Mouse (Mus musculus) activated CD4-positive, CD25-positive, alpha-beta regulatory T cell, adult 4 months (primary cell): ENCODE results near the gene Fbxo46. TPM values are rescaled to one million over a fixed set of nuclear protein-coding genes. Genes with fewer than 3 reads are reported as not detected.
A peak's percentile ranks its signal among the peaks of the same experiment; 100 is the strongest.

Source experiments
- ATAC-seq: one replicate; pipeline ENCODE4 v1.8.0; 2017
- polyA plus RNA-seq, 2 experiments: library from polyadenylated mRNA; unstranded; fragments of 100-300 nt; shearing (Covaris generic); gene quantifications; one replicate each; pipeline ENCODE4 v1.2.1; 2017

Gene Fbxo46
- polyA plus RNA-seq, 2 experiments from 2014 or later, result 17.1 to 17.7 TPM

DNA sequence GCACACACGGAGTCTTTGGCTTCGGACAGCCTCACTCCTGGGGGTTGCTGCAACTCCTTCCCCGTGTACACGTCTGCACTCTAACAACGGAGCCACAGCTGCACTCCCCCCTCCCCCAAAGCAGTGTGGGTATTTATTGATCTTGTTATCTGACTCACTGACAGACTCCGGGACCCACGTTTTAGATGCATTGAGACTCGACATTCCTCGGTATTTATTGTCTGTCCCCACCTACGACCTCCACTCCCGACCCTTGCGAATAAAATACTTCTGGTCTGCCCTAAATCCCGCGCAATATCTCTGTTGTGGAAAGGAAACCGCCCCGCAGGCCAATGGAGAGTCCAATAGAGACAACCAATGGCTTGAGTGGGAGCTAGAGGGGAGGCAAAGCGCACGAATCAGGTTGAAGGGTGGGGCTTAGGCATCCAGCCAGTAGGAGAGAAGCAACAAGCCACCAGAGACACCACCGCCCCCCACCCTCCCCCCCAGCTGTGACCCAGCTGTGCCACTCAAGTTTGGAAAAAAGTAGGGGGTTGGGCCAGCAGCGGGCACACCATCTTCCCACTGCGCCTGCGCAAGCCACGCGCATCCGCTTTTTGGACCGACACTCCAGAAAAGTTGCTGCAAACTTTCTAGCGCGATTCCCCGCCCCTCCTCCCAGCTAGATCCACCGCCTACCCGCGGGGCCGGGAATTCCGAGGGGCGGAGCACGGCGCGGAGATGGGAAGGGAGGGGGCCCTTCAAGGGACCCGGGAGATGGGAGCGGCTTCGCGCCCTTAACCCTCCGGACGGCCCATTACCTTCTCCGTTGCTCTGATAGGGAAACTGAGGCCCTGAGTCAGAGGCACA, 25.9 kb upstream of the Fbxo46 start:
- peak; percentile 81 for ATAC-seq

DNA sequence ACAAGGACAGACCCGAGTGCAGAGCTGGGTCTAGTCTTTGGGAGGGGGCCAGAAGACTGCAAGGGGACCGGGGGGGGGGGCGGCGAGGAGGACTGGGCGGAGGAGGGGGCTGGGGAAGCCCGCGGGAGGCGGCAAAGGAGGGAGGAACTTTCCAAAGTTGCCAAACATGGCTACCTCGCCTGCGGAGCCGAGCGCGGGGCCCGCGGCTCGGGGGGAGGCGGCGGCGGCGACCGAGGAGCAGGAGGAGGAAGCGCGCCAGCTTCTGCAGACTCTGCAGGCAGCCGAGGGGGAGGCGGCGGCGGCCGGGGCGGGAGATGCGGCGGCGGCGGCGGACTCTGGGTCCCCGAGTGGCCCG, 25.2 kb upstream of the Fbxo46 start, which contains the start of gene Six5:
Gene Six5, plus strand, starts transcription at position 124 of the 355 bp plus-strand sequence.
- ATAC-seq, result no peak

DNA sequence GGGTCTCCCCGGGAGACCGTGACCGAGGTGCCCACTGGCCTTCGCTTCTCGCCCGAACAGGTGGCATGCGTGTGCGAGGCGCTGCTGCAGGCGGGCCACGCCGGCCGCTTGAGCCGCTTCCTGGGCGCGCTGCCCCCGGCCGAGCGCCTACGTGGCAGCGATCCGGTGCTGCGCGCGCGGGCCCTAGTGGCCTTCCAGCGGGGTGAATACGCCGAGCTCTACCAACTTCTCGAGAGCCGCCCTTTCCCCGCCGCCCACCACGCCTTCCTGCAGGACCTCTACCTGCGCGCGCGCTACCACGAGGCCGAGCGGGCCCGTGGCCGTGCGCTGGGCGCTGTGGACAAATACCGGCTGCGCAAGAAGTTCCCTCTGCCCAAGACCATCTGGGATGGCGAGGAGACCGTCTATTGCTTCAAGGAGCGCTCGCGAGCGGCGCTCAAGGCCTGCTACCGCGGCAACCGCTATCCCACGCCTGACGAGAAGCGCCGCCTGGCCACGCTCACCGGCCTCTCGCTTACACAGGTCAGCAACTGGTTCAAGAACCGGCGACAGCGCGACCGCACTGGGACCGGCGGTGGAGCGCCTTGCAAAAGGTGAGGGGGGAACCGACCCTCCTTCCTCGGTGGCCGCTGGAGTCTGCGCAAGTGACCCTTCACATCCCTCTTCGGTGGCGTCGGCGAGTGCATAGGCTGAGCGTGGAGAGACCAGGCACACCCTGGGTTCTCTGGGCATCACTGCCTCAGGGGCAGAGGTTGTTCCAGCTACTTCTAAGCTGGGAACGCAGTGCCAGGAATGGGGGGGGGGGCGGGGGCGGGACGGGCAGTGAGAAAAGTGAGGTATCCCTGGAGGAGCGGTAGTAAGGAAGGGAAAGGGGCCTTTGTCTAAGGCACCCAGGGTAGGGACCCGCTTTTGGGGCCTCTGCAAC, 24.6 kb upstream of the Fbxo46 start:
- ATAC-seq, result peak; percentile 19

DNA sequence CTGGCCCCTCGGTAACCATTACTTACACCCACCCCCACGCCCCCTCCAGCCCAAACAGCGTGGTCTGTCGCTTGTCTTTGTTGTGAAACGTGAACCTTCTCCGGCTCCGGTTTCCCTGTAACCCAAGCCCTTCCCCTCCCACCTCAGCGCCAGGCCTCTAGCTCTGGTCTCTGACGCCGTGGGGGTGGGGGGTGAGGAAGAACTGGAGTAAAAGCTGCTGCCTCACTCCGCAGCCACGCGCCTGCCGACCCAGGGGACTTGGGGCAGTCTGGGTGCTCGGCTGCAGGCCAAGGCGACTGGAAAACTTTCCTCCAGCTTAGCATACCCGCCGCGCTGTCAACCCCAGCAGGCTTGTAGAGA, 23.9 kb upstream of the Fbxo46 start:
- ATAC-seq, result no peak

DNA sequence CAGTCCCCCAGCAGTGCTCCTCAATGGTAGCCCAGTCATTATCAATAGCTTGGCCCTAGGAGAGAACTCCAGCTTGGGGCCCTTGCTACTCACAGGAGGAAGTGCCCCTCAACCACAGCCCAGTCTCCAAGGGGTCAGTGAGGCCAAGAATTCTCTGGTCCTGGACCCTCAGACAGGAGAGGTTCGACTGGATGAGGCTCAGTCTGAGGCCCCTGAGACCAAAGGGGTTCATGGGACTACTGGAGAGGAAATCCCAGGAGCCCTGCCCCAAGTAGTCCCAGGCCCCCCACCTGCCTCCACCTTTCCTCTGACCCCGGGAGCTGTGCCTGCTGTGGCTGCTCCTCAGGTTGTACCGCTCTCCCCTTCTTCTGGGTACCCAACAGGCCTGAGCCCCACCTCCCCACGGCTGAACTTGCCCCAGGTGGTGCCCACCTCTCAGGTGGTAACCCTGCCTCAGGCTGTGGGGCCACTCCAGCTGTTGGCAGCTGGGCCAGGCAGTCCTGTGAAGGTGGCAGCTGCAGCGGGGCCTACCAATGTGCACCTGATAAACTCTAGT, 23.2 kb upstream of the Fbxo46 start:
- no peak for ATAC-seq

DNA sequence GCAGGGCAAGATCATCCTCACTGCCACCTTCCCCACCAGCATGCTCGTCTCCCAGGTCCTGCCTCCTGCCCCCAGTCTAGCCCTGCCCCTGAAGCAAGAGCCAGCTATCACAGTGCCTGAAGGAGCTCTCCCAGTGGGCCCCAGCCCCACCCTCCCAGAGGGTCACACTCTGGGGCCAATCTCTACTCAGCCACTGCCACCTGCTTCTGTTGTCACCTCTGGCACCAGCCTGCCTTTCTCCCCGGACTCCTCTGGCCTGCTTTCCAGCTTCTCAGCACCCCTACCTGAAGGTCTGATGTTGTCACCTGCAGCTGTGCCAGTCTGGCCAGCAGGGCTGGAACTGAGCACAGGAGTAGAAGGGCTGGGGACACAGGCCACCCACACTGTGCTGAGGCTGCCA, 22.4 kb upstream of the Fbxo46 start:
- no peak for ATAC-seq

DNA sequence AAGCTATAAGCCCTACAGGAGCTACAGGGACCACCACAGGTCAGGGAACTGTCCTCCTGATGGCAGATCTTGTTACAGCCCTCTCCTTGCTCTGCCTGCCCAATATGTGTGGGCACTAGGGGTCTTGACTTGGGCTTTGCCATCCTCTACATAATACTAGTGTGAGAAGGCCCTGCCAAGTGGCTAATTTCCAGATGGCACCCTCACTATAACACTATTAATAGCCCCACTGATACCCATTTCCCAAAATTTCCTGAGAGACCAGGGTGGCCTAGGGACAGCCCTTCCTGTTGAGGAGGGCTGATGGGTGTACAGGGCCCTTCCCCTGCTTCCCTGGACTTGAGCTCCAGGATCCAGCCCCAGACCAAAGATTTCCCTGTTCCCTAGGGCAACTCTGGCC, 21.8 kb upstream of the Fbxo46 start:
- ATAC-seq, result no peak

DNA sequence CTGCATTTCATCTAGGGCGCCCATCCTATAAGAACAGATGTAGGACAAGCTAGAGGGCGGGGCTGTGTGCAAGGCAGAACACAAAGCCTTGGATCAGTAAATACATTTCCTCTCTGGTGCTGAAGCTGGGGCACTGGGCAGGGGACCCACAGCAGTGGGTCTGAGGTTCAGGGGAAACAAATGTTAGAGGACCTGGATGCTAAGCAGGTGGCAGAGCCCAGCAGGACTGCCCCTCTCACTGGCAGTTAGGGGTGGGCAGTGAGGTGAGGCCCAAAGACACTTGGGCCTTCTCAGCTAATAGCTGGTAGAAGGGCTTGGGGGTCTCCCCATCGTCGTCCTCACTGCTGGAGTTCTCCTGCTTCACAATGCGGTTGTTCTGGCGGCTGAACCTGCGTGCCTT, 20.8 kb upstream of the Fbxo46 start:
- no peak for ATAC-seq

DNA sequence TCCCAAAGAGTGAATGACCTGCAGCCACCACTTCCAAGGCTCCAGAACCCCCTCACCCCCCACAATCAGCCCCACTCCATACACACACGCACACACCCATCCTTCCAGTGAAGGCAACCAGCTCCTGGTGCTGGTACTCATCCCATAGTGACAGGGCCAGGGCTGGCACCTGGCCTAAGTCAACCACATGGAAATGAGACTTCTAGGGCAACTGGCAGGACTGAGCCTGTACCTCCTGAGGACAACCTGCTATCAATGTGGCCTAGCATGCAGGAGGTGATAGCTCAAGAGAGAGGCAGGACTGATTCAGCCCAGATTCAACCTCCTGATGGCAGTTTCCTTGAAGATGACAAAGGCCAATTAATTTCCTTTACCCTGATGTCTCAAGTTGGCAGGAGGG, 19.4 kb upstream of the Fbxo46 start:
- no peak for ATAC-seq

DNA sequence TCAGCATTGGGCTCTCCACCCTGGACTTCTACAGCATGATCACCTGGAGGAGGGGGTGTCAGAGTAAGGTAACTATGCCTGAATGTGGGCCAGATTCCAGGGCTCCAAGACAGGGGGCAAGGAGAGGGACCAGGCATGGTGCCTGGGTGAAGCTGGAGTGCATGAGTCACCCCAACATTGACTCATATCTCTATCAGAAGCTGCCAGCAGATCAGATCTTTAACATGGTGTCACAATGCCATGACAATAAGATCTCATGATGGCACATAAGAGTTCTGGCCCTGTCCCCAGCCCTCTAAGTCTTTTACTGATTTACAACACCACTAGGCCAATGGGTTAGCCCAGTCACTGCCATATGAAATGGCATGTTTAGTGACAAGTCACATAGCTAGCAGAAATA, 15.9 kb upstream of the Fbxo46 start:
- ATAC-seq, result no peak

DNA sequence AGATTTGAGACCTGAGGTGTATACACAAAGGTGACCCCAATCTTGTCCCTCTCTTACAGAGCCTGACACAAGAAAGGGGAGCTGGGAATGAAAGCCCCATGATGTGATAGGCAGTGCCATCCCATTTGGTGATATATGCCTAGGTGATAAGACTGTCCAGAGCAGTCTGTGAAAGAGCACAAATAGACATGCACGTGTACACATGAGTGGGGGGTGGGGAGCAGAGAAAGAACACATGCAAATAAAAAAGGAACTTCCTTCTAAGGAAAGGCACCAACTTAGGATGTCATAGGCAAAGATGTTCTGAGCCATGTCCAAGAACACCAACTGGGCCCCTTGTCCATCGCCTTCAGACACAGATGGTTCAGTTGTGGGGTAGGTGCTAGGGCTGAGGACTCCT, 15.2 kb upstream of the Fbxo46 start:
- ATAC-seq, result no peak

DNA sequence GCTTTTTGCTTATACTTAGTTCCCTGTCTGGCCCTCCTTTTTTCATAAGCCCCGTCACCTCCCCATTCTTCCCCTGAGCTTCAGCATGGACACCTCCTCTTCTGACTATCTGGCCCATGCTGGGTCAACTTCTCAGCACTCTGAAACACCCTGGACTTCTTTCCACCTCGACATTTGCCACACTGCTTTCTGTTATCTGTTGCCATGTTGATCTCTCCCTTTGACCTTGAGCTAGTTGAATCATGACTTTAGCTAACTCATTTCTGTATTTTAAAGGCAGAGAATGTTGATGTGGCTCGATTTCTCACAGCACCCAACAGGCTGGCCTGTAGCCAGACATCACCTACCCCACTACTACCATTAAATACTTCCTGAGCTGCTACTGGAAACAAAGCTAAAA, 12.2 kb upstream of the Fbxo46 start:
- ATAC-seq, result no peak

DNA sequence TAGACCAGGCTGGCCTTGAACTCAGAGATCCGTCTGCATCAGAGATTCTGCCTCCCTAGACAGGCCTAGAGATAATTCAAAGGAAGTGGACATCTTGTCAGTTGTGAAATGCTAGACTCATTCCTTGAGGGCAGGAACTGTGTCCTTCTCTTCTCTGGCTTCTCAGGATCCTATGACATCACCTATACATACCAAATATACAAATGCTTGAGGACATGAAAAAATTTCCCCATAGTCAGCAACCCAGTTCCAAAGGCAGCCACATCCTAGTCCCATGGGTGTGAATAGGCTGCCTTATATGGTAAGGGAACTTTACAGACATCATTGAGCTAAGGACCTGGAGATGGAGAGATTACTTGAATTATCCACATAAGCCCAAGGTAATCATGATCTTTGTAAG, 10.1 kb upstream of the Fbxo46 start:
- ATAC-seq, result no peak

DNA sequence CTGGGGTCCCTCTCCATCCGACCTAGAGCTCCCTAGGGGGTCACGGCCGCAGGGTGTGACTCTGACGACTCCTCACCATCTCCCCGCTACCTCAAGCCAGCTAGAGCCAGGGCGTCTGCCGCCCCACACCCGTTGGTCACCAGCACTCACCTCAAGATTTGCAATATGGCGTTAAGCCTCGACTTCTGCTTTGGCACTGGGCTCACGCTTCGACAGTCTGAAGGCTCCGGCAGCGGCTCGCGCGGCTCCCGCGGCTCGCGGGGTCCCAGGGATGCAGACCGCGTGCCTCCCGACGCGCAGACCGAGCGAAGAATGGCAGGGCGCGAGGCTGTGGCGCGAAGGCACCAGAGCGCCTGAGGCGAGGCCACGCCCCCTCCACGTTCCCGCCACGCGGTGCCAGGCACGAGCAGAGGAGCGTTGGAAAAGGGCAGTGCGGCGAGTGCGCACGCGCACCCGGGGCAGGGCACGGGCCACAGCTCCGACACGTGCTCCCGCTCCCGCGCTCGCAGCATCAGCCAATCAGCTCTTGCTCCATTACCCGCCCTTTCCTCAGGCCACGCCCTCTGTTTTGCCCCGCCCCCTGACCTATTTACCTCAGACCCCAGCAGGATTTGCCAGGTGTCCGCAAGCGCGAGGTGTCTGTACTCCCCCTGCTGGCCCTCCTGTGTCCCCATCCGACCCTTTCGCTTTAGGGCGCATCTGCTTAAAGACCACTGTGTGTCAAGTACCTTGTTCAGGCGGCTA, 1.5 kb upstream of the Fbxo46 start, which contains the start of gene Gm4969:
Gene Gm4969, minus strand, starts transcription at position 341 of the 744 bp plus-strand sequence.
- ATAC-seq, result no peak

DNA sequence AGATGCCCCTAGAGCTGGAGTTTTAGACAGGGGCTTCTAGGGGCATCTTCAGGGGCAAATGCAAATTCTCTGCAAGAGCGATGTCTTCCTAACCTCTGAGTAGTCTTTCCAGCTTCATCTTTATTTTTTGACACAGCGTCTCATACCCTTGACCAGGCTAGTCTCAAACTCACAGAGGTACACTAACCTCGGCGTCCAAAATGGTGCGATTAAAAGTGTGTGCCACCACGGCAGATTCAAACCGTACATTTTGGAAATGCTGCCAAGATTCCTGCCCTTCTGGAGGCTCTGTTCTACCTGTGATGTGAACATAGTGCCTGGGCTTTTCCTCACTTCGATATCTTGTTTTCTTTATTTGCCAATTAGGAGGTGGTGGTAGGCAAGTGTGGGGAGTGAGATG, 576 bp upstream of the Fbxo46 start:
- ATAC-seq, result no peak

DNA sequence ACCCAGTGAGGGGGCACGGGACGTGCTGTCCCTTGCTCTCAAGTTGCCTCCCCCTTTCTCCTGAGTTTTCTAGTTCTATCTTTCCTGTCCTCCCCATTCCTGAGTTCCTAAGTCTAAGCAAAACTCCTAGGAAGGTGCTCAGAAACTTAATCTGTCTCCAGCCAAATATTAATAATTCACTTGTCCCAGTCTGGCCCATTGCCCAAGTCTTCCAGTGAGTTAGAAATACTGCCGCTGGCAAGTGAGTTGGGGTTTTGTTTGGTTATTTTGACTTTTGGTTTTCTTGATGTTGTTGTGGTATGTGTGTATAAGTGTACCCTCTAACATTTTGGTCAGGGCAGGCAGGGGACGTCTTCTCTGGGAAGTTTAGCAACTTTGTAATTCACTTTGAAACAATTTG, 2.0 kb downstream of the Fbxo46 start:
- ATAC-seq, result no peak

DNA sequence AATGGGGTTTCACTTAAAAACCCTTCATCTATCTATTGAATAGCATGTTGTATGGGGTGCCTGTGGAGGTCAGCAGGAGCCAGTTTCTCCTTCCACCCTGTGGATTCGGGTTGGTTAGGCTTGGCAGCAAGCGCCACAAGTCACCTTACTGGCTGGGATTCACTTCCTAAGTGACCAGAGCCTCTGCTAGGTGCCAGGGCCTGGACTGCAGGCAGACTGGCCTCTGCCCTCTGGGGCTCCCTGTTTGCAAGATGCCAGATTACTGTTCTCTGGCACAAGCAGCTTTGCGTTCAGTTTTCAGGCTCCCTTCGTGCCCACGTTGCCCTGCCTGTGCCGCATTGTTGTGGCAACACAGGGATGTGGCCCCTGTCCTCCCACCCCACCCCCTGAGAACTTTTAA, 5.1 kb downstream of the Fbxo46 start:
- no peak for ATAC-seq

DNA sequence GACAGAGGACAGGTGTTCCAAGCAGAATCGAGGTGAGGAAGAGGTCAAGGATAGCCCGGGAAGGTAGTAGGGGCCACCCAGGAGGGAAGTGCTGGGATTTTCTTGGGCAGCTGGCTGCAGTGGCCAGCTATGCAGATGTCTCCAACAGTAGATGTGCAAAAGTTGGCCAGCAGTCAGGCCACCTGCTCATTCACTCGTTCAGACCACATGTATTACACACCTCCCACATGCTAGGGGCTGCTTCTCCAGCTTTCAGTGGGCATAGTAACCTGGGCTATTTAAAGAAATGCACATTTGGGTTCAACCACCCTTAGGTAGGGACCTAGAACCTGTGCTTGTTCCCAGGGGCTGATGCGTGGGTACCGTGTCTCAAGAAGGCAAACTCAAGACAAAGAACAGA, 8.1 kb downstream of the Fbxo46 start:
- ATAC-seq, result no peak

DNA sequence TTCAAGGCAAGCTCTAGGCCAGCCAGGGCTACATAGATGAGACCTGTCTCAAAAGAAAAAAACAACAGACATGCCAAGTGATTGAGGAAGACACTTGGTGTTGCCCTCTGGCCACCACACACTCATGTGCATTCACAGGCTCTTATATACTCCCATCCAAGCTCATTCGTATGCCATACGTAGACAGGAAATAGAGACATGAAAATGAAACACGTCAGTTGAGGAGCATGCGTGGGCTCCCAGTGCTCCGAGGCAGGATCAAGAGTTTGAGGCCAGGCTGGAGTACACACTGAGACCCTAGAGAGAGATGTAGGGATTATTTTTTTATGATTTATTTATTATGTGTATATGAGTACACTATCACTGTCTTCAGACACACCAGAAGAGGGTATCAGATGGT, 9.7 kb downstream of the Fbxo46 start:
- peak; percentile 10 for ATAC-seq

DNA sequence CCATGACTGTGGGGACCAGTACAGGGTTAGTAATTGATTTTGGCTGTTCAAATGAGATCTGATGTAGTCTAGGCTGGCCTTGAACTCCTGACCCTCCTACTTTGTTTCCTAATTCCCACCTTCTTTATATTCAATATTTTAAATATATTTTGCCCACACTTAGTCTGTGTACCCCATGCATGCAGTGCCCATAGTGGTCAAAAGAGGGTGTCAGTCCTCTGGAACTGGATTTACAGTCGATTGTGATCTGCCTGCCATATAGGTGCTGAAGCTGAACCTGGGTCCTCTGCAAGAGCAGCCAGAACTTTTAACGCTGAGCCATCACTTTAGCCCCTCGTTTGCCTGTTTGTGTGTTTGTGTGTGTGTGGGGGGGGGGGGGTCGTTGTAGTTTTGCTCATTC, 11.0 kb downstream of the Fbxo46 start:
- ATAC-seq, result no peak

DNA sequence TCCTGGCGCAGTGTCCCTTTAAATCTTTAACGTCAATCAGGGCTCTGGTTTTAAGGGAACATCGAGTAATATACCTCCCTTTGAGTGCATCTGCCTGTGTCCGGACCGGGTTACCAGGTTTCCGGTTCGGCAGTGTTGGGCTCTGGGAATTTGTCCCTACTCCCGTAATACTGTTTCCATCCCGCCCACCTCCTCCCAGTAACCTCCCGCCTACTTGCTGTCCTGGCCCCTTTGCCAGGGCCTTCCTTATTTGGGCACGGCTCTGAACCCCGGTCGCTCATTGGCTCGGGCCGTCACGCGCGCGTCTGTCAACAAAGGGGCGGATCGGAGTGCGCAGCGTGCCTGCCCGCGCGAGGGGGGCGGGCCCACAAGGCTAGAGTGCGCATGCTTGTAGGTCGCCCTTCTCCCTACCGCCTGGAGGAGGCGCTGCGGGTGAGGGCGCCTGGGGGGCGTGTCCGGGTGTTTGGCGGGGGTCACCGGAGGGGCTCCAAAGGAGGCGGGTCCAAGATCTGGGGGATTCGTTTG, 11.7 kb downstream of the Fbxo46 start:
- peak; percentile 97 for ATAC-seq

DNA sequence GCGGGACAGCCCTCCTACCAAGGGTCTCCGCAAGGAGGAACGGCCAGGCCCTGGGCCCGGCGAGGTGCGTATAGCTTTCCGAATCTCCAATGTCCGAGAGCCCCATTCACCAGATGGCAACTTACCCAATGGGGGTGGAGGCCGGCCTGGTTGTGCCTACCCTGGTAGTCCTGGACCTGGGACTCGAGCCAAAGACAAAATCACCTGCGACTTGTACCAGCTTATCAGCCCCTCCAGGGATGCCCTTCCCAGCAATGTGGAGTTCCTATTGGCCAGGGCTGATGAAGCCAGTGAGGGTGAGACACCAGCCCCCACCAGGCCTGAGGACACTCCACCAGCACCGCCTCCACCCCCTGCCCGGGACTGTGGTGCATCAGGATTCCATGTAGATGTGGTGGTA, 16.5 kb downstream of the Fbxo46 start:
- no peak for ATAC-seq
